Mouse (Mus musculus) lung, postnatal 10 days (tissue): ENCODE measurements around the gene Wdr13.
A peak's percentile ranks its signal among the peaks of the same experiment; 100 is the strongest.
"Not testable (repeated sequence)": the region's sequence is repeated elsewhere in the genome, so short reads cannot be mapped to it uniquely, and the experiment has no call there.

Source experiments
- DNase-seq: peaks from one replicate; pipeline ENCODE4 v3.0.0; 2021

The Wdr13 gene

GRCm38 (mm10) chrX:8102213-8102668 is 30.5 kb downstream of the Wdr13 start:
- no peak for DNase-seq

- peak; percentile 14 for DNase-seq
These were observed 31.7 kb downstream of the Wdr13 start for GRCm38 (mm10) chrX:8101017-8101416.

DNA sequence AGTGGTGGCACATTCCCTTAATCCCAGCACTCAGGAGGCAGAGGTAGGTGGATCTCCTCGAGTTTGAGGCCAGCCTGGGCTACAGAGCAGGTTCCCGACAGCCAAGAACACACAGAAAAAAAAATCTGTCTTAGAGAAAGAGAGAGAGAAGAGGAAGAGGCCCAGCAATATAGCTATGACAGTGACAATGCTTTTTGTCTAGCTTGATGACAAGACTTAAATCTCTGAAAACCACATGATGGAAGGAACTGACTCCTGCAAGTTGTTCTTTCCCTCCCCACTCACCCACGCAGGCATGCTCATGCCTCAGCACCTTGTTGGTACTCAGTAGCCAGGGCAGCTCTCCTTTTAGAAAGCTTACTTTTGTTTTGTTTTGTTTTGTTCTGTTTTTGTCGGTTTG is 33.3 kb downstream of the Wdr13 start:
- DNase-seq, result no peak

DNA sequence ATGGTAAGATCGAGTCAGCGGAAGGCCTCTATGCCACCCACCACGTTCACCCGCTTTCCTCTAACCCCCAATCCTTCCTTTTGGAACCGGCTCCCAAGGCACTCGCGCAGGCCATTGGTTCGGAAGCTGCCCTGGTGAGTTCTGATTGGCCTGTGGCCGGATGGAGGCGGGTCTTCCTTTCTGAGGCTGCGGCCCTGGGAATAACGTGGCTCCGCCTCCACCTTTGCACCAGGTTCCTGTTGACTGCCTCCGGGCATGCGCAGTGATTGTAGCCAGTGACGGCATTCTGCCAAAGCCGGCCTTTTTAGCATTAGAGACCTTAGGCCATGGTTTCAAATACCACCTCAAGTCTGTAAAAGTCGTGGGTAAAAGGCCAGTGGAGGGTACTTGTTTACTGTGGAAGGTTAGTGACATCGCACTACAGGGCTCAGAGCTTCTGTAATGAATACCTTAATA is 35.9 kb downstream of the Wdr13 start:
- DNase-seq, result peak; percentile 98

GRCm38 (mm10) chrX:8096068-8096786 is 36.5 kb downstream of the Wdr13 start:
- peak; percentile 87 for DNase-seq

DNA sequence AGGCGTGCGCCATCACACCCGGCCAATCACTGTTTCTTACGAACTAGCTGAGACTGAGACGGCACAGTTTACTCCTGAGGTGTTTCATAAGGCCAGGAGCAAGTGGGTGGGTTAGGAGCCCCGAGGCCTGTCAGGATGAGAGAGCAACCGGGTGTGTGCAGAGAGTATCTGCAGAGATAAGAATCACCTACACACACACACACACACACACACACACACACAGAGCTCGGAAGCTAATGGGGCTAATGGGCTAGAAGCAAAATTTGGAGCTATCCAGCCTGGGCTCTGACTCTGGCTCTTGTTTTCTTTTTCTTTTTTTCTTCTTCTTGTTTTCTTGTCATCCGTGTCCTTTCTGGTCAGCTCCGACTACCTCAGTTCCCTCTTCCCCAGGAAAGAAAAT is 37.1 kb downstream of the Wdr13 start:
- no peak for DNase-seq

DNA sequence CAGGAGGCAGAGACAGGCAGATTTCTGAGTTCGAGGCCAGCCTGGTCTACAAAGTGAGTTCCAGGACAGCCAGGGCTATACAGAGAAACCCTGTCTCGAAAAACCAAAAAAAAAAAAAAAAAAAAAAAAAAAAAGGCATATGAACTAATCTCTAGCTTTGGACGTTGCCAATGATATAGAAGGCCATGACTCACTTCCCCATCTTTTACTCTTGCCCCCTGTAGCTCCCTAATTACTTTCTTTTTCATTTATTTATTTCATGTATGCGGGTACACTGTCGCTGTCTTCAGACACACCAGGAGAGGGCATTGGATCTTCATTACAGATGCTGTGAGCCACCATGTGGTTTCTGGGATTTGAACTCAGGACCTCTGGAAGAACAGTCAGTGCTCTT is 41.7 kb downstream of the Wdr13 start:
- DNase-seq, result not testable (repeated sequence)

GRCm38 (mm10) chrX:8090346-8090953 is 42.2 kb downstream of the Wdr13 start, which contains the start of gene Was:
Was (minus strand) TSS chrX:8090498.
- DNase-seq, result no peak

GRCm38 (mm10) chrX:8089746-8090145 is 42.9 kb downstream of the Wdr13 start:
- DNase-seq, result no peak

GRCm38 (mm10) chrX:8085611-8086010 is 47.1 kb downstream of the Wdr13 start:
- DNase-seq, result no peak

GRCm38 (mm10) chrX:8084771-8085259 is 47.9 kb downstream of the Wdr13 start:
- DNase-seq, result no peak

- DNase-seq, result no peak
These were observed 57.6 kb downstream of the Wdr13 start for GRCm38 (mm10) chrX:8075104-8075503.

GRCm38 (mm10) chrX:8074430-8075014 is 58.2 kb downstream of the Wdr13 start, which contains the start of gene Suv39h1:
Suv39h1 (minus strand) TSS chrX:8074760.
- peak; percentile 96 for DNase-seq

- DNase-seq, result peak; percentile 18
These were observed 58.7 kb downstream of the Wdr13 start for GRCm38 (mm10) chrX:8073881-8074429.
